Mouse (Mus musculus): ENCODE results near the gene Gm13271. TPM values are rescaled to one million over a fixed set of nuclear protein-coding genes. Genes with fewer than 3 reads are reported as not detected.
"Not testable (repeated sequence)": the region's sequence is repeated elsewhere in the genome, so short reads cannot be mapped to it uniquely, and the experiment has no call there.

The Gm13271 gene
- polyA plus RNA-seq (2015; fragmentation: Nextera tagmentation; extraction: Ambion mirVana) = not detected in 2 replicates

DNA sequence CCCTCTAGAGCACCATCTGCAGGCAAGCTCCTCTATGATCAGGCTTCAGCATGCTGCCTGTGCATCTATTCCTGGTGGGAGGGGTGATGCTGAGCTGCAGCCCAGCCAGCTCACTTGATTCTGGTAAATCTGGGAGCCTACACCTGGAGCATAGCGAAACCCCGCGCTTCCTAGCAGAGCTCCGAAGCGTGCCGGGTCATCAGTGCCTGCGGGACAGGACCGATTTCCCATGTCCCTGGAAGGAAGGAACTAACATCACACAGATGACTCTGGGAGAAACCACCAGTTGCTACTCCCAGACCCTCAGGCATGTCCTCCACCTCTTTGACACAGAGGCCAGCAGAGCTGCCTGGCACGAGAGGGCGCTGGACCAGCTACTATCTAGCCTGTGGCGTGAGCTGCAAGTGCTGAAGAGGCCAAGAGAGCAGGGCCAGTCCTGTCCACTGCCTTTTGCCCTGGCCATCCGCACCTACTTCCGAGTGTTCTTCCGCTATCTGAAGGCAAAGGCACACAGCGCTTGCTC, at the start of gene Gm13271:
Gm13271 (plus strand) TSS at position 51 of the 523 bp plus-strand sequence.
- 56% methylated on average over 15 of the region's 15 CpGs for WGBS
- not testable (repeated sequence) for H3K36me3 ChIP-seq; H3K9ac ChIP-seq; H3K9me3 ChIP-seq; H3K4me3 ChIP-seq; H3K27me3 ChIP-seq (replicated peaks); H3K4me2 ChIP-seq; ATAC-seq (ENCODE audit: extremely low read depth, insufficient number of reproducible peaks, low FRiP score, low TSS enrichment)
- H3K27ac ChIP-seq (replicated peaks) = peak within 1 kb of the TSS; percentile 48; the same call in 1 of the 2 replicates
- H3K4me1 ChIP-seq = peaks cover 15% of the 10 kb centered on the region

DNA sequence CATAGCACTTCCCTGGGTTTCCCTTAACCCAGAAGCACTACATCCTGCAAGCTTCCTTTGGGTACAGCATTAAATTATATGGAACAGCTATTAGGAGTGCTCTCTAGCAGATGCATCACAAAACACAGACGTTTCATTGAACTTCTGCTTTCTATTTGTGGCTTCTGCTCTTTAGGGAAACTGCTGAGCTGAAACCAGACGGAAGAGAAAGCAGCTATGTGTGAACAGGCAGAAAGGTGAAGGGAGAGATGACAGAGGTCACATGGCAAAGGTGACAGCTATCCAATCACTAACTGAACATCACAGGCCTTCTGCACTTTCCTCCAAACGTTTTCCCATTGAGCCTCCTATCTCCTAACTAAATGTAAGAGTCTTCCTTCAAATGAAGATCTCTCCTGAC, 48.7 kb upstream of the Gm13271 start:
- Histone ChIP-seq H3K9ac (no peak overlapping the region), H3K4me2 (no peak overlapping the region), H3K9me3 (no peaks in the 10 kb centered on the region), H3K27ac (replicated peaks) (no peak overlapping the region), H3K27me3 (replicated peaks) (no peaks in the 10 kb centered on the region), H3K36me3 (peaks cover 5% of the 10 kb centered on the region; the same call in 1 of the 2 replicates), H3K4me3 (no peak overlapping the region), H3K4me1 (no peaks in the 10 kb centered on the region)
- no peak for ATAC-seq (ENCODE audit: extremely low read depth, insufficient number of reproducible peaks, low FRiP score, low TSS enrichment)
- WGBS = 31% methylated on average over 3 of the region's 3 CpGs

DNA sequence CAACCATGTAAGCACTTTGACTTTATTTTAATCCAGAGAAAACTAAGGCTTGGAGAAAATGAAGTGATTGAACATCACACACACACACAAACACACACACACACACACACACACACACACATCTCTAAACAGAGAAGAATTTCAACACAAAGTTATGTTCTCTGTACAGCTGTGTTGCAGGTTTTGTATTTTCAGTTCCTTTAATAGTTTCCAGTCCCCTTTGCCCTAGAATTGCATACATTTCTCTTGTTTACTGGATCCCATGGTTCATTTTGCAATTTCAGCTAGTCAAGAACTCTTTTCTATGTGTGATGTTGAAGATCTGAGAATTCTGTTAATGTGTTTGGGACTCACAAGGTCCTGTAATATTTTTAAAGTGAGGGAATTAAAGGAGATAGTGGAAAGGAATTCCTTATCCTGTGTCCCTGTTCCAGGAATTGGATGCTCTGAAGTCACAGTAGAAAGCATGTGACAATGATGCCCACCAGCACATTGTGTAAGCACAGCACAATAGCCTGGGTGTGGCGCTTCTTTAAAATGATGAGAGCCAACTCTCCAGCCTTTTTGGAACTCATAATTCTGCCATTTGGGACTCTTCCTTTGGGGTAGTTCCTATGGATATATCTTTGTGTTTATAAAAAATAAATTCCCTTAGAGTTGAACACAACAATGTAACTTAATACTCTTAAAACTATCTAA, 47.4 kb upstream of the Gm13271 start:
- Histone ChIP-seq H3K4me2 (no peak overlapping the region), H3K27ac (replicated peaks) (no peak overlapping the region), H3K4me3 (no peak overlapping the region), H3K9ac (no peak overlapping the region), H3K4me1 (no peaks in the 10 kb centered on the region), H3K27me3 (replicated peaks) (no peaks in the 10 kb centered on the region), H3K9me3 (no peaks in the 10 kb centered on the region), H3K36me3 (peaks cover 8% of the 10 kb centered on the region; the same call in 1 of the 2 replicates)
- WGBS = 87% methylated on average over 1 of the region's 1 CpGs
- ATAC-seq (ENCODE audit: extremely low read depth, insufficient number of reproducible peaks, low FRiP score, low TSS enrichment) = no peak

DNA sequence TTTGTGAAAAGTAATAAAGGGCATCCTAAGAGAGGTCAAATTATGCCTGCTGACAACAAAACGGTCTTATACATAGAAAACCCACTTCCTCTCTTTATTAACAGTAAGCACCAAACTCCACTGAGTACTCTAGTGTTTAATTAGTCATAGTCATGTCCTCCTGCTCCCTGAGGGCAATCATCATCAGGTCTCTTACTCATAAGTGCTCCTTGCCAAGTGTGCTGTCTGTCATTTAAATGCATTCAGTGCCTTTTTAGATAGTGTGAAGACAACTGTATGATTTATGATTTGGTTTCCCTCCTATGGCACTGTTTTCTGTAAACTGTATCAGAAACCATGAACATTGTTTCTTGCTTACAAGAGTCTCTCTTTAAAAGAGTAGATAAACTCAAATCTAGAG, 40.4 kb upstream of the Gm13271 start:
- Histone ChIP-seq H3K4me2 (no peak overlapping the region), H3K36me3 (peaks cover 57% of the 10 kb centered on the region), H3K4me1 (peaks cover 27% of the 10 kb centered on the region), H3K9ac (no peak overlapping the region), H3K9me3 (no peaks in the 10 kb centered on the region), H3K27ac (replicated peaks) (no peak overlapping the region), H3K4me3 (no peak overlapping the region), H3K27me3 (replicated peaks) (no peaks in the 10 kb centered on the region)
- ATAC-seq (ENCODE audit: extremely low read depth, insufficient number of reproducible peaks, low FRiP score, low TSS enrichment) = no peak
- 81% methylated on average over 1 of the region's 1 CpGs for WGBS

DNA sequence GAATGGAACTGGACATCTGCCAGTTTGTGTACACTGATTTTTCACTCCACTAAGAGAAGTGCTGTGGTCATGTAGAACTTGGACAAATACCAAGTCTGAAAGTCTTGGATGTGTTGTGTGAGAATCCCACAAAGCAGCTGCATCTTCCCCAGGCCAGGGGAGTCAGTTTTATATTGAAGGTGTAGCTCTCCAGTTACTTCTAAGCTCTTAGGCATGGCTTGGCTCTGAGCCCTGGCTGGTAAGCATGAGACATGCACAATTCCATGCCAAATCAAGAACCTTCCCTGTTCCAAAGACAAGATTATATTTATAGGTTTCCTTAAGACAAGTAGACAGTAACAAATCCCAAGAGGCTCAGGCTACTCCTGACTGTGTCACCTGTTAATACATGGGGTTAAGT, 39.6 kb upstream of the Gm13271 start:
- H3K9ac ChIP-seq = no peak overlapping the region
- H3K27me3 ChIP-seq (replicated peaks) = no peaks in the 10 kb centered on the region
- no peak overlapping the region for H3K4me3 ChIP-seq
- H3K36me3 ChIP-seq = peaks cover 54% of the 10 kb centered on the region
- peaks cover 29% of the 10 kb centered on the region for H3K4me1 ChIP-seq
- no peaks in the 10 kb centered on the region for H3K9me3 ChIP-seq
- H3K4me2 ChIP-seq = no peak overlapping the region
- H3K27ac ChIP-seq (replicated peaks) = 0 out of 2 replicates have a peak overlapping the region, but pooled peaks have one; percentile 15
- ATAC-seq (ENCODE audit: extremely low read depth, insufficient number of reproducible peaks, low FRiP score, low TSS enrichment) = no peak

DNA sequence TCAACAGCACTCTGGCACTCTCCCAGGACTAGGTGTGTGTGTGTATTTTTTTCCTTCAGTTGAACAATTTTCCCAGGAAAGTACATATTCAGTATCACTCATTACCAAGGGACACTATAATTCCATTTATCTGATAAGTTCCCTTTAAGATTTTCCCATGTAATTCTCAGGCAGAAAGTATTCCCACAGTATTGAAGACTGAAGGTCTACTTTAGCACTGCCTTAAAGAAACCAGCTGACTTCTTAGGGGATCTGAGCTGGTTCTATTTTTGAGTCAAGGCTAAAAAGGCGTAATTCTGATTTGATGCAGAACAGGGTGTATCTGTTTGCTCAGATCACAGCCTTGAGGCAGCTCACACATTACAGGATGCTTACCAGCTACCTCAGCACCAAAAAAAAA, 36.0 kb upstream of the Gm13271 start:
- no peak for ATAC-seq (ENCODE audit: extremely low read depth, insufficient number of reproducible peaks, low FRiP score, low TSS enrichment)
- no peak overlapping the region for H3K27ac ChIP-seq (replicated peaks)
- peak overlapping the region; percentile 95 for H3K4me2 ChIP-seq
- H3K9me3 ChIP-seq = no peaks in the 10 kb centered on the region
- H3K9ac ChIP-seq = peak overlapping the region; percentile 74
- H3K36me3 ChIP-seq = peaks cover 55% of the 10 kb centered on the region
- peak overlapping the region; percentile 93 for H3K4me3 ChIP-seq
- 26% methylated on average over 1 of the region's 1 CpGs for WGBS
- peaks cover 44% of the 10 kb centered on the region for H3K4me1 ChIP-seq
- no peaks in the 10 kb centered on the region for H3K27me3 ChIP-seq (replicated peaks)

DNA sequence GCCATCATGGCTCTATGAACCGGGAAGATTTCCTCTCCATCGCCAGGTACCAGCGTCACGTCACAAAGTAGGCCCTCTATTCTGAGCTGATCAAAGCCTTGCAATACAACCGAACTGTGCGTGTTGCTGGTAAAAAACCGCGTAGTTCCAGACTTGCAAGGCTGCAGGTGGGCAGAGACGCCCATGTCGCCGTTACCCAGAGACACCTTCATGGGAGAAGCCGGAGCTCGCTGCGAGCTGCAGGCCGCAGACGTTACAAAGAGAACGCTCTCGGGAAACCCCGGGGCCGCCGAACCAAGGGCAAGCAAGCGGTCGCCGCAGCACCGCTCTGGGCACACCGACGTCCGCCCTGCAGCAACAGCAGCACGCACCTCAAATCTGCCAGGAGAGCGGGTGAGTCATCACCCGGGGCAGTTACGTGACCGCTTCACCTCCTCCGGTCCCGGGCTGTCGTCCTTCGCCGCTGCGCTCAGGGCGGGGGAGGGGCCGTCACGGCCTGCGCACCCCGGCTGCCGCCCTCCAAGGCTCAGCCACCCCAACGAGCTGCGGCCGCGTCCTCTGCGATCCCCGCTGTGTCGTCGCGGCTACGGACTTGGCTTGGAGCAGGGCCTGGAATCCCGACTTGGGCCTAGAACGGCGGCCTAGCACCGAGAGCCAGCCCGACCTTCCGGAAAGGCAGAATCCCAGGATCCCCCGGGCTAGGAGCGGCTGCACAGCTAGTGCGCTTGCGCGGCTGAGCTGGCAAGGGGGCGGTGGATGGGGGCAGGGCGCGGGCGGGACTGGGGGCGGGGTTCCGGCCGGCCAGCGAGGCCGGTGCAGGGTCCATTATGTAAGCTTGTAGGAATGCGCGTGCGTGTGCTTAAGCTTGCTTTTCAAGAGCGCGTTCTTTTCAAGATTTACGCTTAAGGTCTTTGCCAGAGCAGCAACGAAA, 32.6 kb upstream of the Gm13271 start, which contains the start of the genes Gm26566 and Klhl9:
Gm26566 (plus strand) TSS at position 15 of the 931 bp plus-strand sequence.
Klhl9 (minus strand) TSS at position 675 of the 931 bp plus-strand sequence.
- H3K9ac ChIP-seq = peak within 1 kb of the TSS; percentile 99
- H3K36me3 ChIP-seq = peaks cover 23% of the 10 kb centered on the region
- H3K4me1 ChIP-seq = peaks cover 30% of the 10 kb centered on the region
- H3K27ac ChIP-seq (replicated peaks) = peak within 1 kb of the TSS; percentile 99
- H3K4me2 ChIP-seq = peak within 1 kb of the TSS; percentile 95
- no peaks in the 10 kb centered on the region for H3K9me3 ChIP-seq
- H3K4me3 ChIP-seq = peak within 1 kb of the TSS; percentile 93
- ATAC-seq (ENCODE audit: extremely low read depth, insufficient number of reproducible peaks, low FRiP score, low TSS enrichment) = peak; percentile 94
- WGBS = under 1% methylated on average over 79 of the region's 82 CpGs
- H3K27me3 ChIP-seq (replicated peaks) = no peaks in the 10 kb centered on the region

DNA sequence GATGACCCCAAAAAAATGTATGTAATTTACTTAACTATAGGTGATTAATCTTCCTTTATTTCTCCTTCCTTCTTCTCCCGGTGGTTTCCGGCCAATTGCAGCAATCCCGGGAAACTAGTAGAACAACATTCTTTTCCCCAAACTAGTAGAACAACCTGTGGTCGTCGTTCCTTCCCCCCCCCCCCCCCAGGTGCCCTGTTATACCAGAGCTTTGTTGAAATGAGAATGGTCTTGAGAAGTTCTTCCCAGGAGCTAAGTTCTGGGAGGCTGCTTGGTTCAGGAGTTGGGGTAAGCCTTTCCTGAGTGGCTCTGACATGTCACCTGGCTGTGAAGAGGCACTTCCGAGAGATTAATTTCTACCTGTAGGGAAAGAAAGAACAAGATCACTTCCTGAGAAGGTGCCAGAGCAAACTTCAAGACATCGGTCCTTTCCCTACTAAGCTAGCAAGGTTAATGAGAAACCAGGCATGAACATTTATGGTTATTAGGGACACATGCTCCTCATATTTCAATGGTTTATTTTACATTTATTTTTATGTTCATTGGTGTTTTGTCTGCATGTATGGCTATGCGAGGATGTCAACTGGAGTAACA, 31.1 kb upstream of the Gm13271 start:
- WGBS = 59% methylated on average over 8 of the region's 8 CpGs

DNA sequence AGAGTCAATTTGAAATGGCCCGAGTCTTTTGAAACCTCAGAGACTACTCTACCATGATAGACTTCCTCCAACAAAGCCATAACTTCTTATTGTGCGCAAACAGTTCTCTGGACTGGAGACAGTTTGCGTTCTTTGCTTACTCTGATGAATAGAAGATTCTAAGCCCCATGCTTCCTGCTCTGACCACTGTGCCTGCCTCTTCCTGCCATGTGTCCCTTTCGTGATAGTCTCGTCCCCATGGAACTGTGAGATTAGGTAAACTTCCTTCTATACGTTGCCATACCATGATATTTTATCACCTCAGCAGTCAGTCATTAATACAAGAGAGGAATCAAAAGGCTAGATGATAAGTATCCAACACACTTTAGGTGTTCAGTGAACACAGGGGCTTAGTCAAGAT, 27.9 kb upstream of the Gm13271 start:
- no peak overlapping the region for H3K9ac ChIP-seq
- no peaks in the 10 kb centered on the region for H3K9me3 ChIP-seq
- no peak for ATAC-seq (ENCODE audit: extremely low read depth, insufficient number of reproducible peaks, low FRiP score, low TSS enrichment)
- no peak overlapping the region for H3K4me3 ChIP-seq
- no peak overlapping the region for H3K4me2 ChIP-seq
- no peaks in the 10 kb centered on the region for H3K36me3 ChIP-seq
- no peaks in the 10 kb centered on the region for H3K27me3 ChIP-seq (replicated peaks)
- WGBS = 71% methylated on average over 6 of the region's 6 CpGs
- H3K27ac ChIP-seq (replicated peaks) = no peak overlapping the region
- H3K4me1 ChIP-seq = peaks cover 2% of the 10 kb centered on the region; the same call in 1 of the 2 replicates

More for the DNA sequence above, 31.1 kb upstream of the Gm13271 start:
- Histone ChIP-seq H3K4me3 (no peak overlapping the region), H3K9ac (no peak overlapping the region), H3K4me2 (no peak overlapping the region), H3K27me3 (replicated peaks) (no peaks in the 10 kb centered on the region), H3K27ac (replicated peaks) (no peak overlapping the region), H3K9me3 (no peaks in the 10 kb centered on the region), H3K4me1 (peaks cover 22% of the 10 kb centered on the region), H3K36me3 (peaks cover 17% of the 10 kb centered on the region)
- no peak for ATAC-seq (ENCODE audit: extremely low read depth, insufficient number of reproducible peaks, low FRiP score, low TSS enrichment)

DNA sequence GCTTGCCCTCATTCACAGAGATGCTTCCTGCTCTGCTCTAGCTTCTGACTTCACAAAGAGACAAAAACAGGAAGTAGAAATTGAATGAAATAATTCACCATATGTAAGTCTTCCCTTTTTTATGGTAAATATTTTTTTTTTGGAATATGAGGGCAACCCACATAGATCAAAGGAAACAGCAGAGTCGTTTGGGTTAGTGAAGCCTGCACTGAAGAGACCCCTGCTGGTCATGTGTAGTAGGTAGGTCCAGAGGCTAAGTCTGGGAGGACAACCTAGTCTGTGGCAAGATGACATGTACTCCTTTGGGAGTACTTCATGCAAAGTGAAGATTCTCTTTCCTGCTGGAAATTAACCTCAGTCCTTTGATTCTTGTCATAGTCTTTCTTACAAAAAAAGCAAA, 27.3 kb upstream of the Gm13271 start:
- H3K4me1 ChIP-seq = peaks cover 2% of the 10 kb centered on the region; the same call in 1 of the 2 replicates
- H3K4me3 ChIP-seq = no peak overlapping the region
- no peaks in the 10 kb centered on the region for H3K36me3 ChIP-seq
- no peaks in the 10 kb centered on the region for H3K27me3 ChIP-seq (replicated peaks)
- H3K4me2 ChIP-seq = no peak overlapping the region
- 0% methylated on average over 1 of the region's 1 CpGs for WGBS
- ATAC-seq (ENCODE audit: extremely low read depth, insufficient number of reproducible peaks, low FRiP score, low TSS enrichment) = no peak
- no peak overlapping the region for H3K9ac ChIP-seq
- no peaks in the 10 kb centered on the region for H3K9me3 ChIP-seq
- H3K27ac ChIP-seq (replicated peaks) = no peak overlapping the region

DNA sequence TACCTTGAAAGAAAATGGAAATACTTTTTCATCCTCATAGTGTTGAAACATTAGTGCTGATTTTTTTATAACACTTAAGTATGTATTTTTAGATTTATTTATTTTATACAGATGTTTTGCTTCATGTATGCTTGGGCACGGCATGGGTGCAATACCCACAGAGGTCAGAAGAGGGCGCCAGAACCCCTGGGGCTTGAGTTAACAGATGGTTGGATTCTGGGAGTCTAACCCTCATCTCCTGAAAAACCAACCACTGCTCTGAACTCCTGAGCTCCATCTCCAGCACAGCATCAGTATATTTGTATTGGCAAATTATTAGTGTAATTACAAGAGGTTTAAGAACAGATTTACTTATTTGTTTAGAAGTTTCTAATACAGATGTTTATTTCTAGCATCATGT, 16.2 kb upstream of the Gm13271 start:
- Histone ChIP-seq H3K4me3 (no peak overlapping the region), H3K9ac (no peak overlapping the region), H3K9me3 (no peaks in the 10 kb centered on the region), H3K4me2 (no peak overlapping the region), H3K27me3 (replicated peaks) (peaks cover 12% of the 10 kb centered on the region; the same call in 1 of the 2 replicates), H3K4me1 (peaks cover 4% of the 10 kb centered on the region), H3K27ac (replicated peaks) (no peak overlapping the region), H3K36me3 (no peaks in the 10 kb centered on the region)
- 9% methylated on average over 2 of the region's 2 CpGs for WGBS
- ATAC-seq (ENCODE audit: extremely low read depth, insufficient number of reproducible peaks, low FRiP score, low TSS enrichment) = peak; percentile 54; the same call in 1 of the 2 replicates

Measured in heart, embryonic 13.5 days (tissue).